Mouse (Mus musculus) C2C12 (cell line): ENCODE data around the gene Skp2.

Experiments used
- CEBPB ChIP-seq: IDR thresholded peaks from one replicate; pipeline ENCODE4 v1.6.1; 2011; ENCODE audit warnings: low read depth, mild to moderate bottlenecking, control low read depth, moderate library complexity
- CTCF ChIP-seq: IDR thresholded peaks from one replicate; pipeline ENCODE4 v1.5.1; 2011; ENCODE audit not compliant: control insufficient read depth, insufficient read depth, insufficient read length
- FOSL1 ChIP-seq: IDR thresholded peaks from one replicate; pipeline ENCODE4 v1.8.0; 2011; ENCODE audit warnings: mild to moderate bottlenecking, low read length; ENCODE audit not compliant: poor library complexity, insufficient read depth, severe bottlenecking
- MAX ChIP-seq: IDR thresholded peaks from one replicate; pipeline ENCODE4 v1.6.1; 2011; ENCODE audit warnings: mild to moderate bottlenecking, control low read depth
- MYOD1 ChIP-seq: IDR thresholded peaks from one replicate; pipeline ENCODE4 v1.6.1; 2011; ENCODE audit warnings: low read depth; ENCODE audit not compliant: control insufficient read depth, insufficient read length
- MYOG ChIP-seq: IDR thresholded peaks from one replicate; pipeline ENCODE4 v1.6.1; 2011; ENCODE audit not compliant: control insufficient read depth, insufficient read length; ENCODE audit errors: extremely low read depth
- USF1 ChIP-seq: IDR thresholded peaks from one replicate; pipeline ENCODE4 v1.6.1; 2011; ENCODE audit warnings: low read depth, mild to moderate bottlenecking, control low read depth, moderate library complexity

- TF ChIP-seq MYOG, result no peak
- TF ChIP-seq MAX, result no peak
- TF ChIP-seq CTCF, result no peak
- no peak for TF ChIP-seq USF1
- no peak for TF ChIP-seq CEBPB
- no peak for TF ChIP-seq FOSL1
- no peak for TF ChIP-seq MYOD1
These were observed 7.4 kb upstream of the Skp2 start for GRCm38 (mm10) chr15:9162557-9163070.
